Mouse (Mus musculus): Measurements from ENCODE around the gene Upk1a. TPM values are rescaled to one million over a fixed set of nuclear protein-coding genes. Genes with fewer than 3 reads are reported as not detected.

Gene Upk1a
- total and polyA plus RNA-seq, 3 experiments = 0.47 to 10.9 (median 1.8) TPM

DNA sequence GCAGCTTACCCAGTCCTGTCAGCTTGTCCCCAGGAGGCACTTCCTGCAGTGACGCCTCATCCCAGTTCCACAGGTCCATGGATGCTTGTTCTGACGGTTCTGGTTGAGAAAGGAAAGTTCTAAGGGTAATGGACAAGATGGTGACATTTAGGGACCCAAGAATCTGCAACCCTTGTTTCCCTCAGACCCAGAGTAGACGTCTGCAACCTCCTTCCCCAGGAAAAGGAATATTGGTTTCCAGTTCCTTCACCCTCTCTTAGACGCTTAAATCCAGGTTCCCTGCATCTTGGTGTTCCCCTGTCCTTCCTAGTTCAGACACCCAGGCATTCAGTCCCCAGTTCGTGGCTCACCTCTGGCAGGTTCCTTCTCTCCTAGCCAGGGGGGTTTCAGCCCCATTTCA lies 23.1 kb upstream of the Upk1a start, which contains the start of gene Etv2:
Etv2 (minus strand) TSS at position 101 of the 400 bp plus-strand sequence.
- no peaks in the 10 kb centered on the region for H3K27me3 ChIP-seq (replicated peaks)
- no peak within 1 kb of the TSS for H3K27ac ChIP-seq (ENCODE audit: insufficient read depth, low read depth)
- TF ChIP-seq MAX (IDR thresholded peaks at IDR 0.05; ENCODE audit: low read length) (no peak), POLR2A (IDR thresholded peaks at IDR 0.05; ENCODE audit: low read depth, low read length) (no peak), UBTF (IDR thresholded peaks at IDR 0.05; ENCODE audit: low read depth, low read length) (no peak), ETS1 (conservative IDR thresholded peaks at IDR 0.05; ENCODE audit: low read depth, low read length) (no peak), MAZ (IDR thresholded peaks at IDR 0.05; ENCODE audit: low read depth, low read length) (no peak), RCOR1 (conservative IDR thresholded peaks at IDR 0.05; ENCODE audit: low read depth, low read length) (no peak), HCFC1 (IDR thresholded peaks at IDR 0.05; ENCODE audit: low read depth, low read length) (no peak)
- no peak within 1 kb of the TSS for H3K4me3 ChIP-seq (replicated peaks in 1 of 3; ENCODE audit: low read depth in 2 of 3, low read length in 2 of 3, poor library complexity in 1 of 3)
- in situ Hi-C loops (cut with MboI; ENCODE audit: low pct_ligation_motif_present, low pct_unique_long_range_greater_than_20kb, low sequenced_read_pairs) = no loop called here
- DNase-seq (ENCODE audit: extremely low read depth) = no peak
- H3K79me2 ChIP-seq (replicated peaks; ENCODE audit: control insufficient read depth, extremely low read depth, insufficient read depth, poor library complexity, severe bottlenecking) = no peaks in the 10 kb centered on the region
- no peak within 1 kb of the TSS for H3K9ac ChIP-seq (ENCODE audit: insufficient read depth, low read depth)
- H3K4me1 ChIP-seq (ENCODE audit: control insufficient read depth in 1 of 2, insufficient read depth in 2 of 2) = peaks cover 9 to 13% of the 10 kb centered on the region in 2 experiments; a peak in 3 of 4 replicates
- H3K4me2 ChIP-seq (ENCODE audit: insufficient read depth, low read depth, poor library complexity, severe bottlenecking) = no peak within 1 kb of the TSS
- dilution Hi-C loops (cut with MboI; ENCODE audit: extremely low pct_ligation_motif_present, extremely low pct_unique_long_range_greater_than_20kb, low sequenced_read_pairs) = no loop called here
- H3K36me3 ChIP-seq (replicated peaks in 1 of 2; ENCODE audit: control insufficient read depth in 1 of 2, insufficient read depth in 1 of 2, low read length in 1 of 2) = peaks cover 8 to 10% of the 10 kb centered on the region in 2 experiments
- H3K9me3 ChIP-seq (replicated peaks; ENCODE audit: low read length) = no peaks in the 10 kb centered on the region

DNA sequence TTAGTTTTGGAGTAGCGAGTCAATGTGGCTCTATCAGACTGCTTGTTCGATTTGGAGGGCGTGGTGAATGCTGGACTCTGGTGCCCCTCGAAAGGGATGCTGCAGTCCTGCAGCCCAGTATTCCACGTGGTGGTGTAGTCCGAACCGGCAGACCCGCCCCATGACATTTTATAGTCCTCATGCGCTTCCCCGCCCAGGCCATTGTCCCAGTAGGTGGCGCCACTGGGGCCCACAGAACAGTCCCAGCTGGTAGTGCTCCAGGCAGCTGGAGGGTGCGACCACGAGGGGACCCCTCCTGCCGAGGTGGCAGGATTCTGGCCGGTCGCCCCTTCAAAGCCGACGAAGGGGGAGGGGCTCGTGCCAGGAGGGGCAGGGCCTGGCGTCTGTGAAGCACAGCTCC lies 22.0 kb upstream of the Upk1a start:
- no peak for DNase-seq (ENCODE audit: extremely low read depth)
- no peaks in the 10 kb centered on the region for H3K9me3 ChIP-seq (replicated peaks; ENCODE audit: low read length)
- dilution Hi-C loops (cut with MboI; ENCODE audit: extremely low pct_ligation_motif_present, extremely low pct_unique_long_range_greater_than_20kb, low sequenced_read_pairs) = no loop called here
- peaks cover 9 to 16% of the 10 kb centered on the region in 2 experiments; a peak in 3 of 4 replicates for H3K4me1 ChIP-seq (ENCODE audit: control insufficient read depth in 1 of 2, insufficient read depth in 2 of 2)
- H3K4me3 ChIP-seq (replicated peaks in 1 of 3; ENCODE audit: low read depth in 2 of 3, low read length in 2 of 3, poor library complexity in 1 of 3) = no peak overlapping the region
- no peak overlapping the region for H3K4me2 ChIP-seq (ENCODE audit: insufficient read depth, low read depth, poor library complexity, severe bottlenecking)
- H3K9ac ChIP-seq (ENCODE audit: insufficient read depth, low read depth) = no peak overlapping the region
- TF ChIP-seq MXI1 (IDR thresholded peaks at IDR 0.05; ENCODE audit: low read depth, low read length) (no peak), SMC3 (IDR thresholded peaks at IDR 0.05; ENCODE audit: low read depth, low read length) (peak; percentile 44), USF1 (IDR thresholded peaks at IDR 0.05; ENCODE audit: low read depth, low read length) (no peak), MYC (IDR thresholded peaks at IDR 0.05; ENCODE audit: low read depth, low read length) (no peak), CTCF (conservative IDR thresholded peaks at IDR 0.05 in 1 of 2, IDR thresholded peaks at IDR 0.05 in 1 of 2; ENCODE audit: low read depth in 2 of 2, low read length in 2 of 2) (peak in 1 of 2 experiments; percentile 57; a peak in 2 of 4 replicates), JUN (IDR thresholded peaks at IDR 0.05; ENCODE audit: insufficient read depth, low read depth, low read length) (no peak), ZNF384 (IDR thresholded peaks at IDR 0.05; ENCODE audit: low read depth, low read length) (no peak), ZC3H11A (IDR thresholded peaks at IDR 0.05; ENCODE audit: low read depth, low read length) (no peak), BHLHE40 (IDR thresholded peaks at IDR 0.05; ENCODE audit: low read depth, low read length) (no peak), IRF4 (IDR thresholded peaks at IDR 0.05; ENCODE audit: low read depth, low read length) (no peak), PAX5 (IDR thresholded peaks at IDR 0.05; ENCODE audit: low read length) (no peak), MAZ (IDR thresholded peaks at IDR 0.05; ENCODE audit: low read depth, low read length) (no peak), ELF1 (IDR thresholded peaks at IDR 0.05; ENCODE audit: low read depth, low read length) (no peak), ETS1 (conservative IDR thresholded peaks at IDR 0.05; ENCODE audit: low read depth, low read length) (no peak), POLR2AphosphoS2 (IDR thresholded peaks at IDR 0.05; ENCODE audit: low read depth, low read length) (no peak), SIN3A (IDR thresholded peaks at IDR 0.05; ENCODE audit: low read length) (no peak), ZMIZ1 (IDR thresholded peaks at IDR 0.05; ENCODE audit: low read depth, low read length) (no peak)
- no peak overlapping the region for H3K27ac ChIP-seq (ENCODE audit: insufficient read depth, low read depth)
- H3K27me3 ChIP-seq (replicated peaks) = no peaks in the 10 kb centered on the region
- H3K36me3 ChIP-seq (replicated peaks in 1 of 2; ENCODE audit: control insufficient read depth in 1 of 2, insufficient read depth in 1 of 2, low read length in 1 of 2) = no peaks in the 10 kb centered on the region
- in situ Hi-C loops (cut with MboI; ENCODE audit: low pct_ligation_motif_present, low pct_unique_long_range_greater_than_20kb, low sequenced_read_pairs) = no loop called here
- H3K79me2 ChIP-seq (replicated peaks; ENCODE audit: control insufficient read depth, extremely low read depth, insufficient read depth, poor library complexity, severe bottlenecking) = no peaks in the 10 kb centered on the region

Measured in CH12.LX (cell line).